Mouse (Mus musculus) layer of hippocampus, adult 2 months (tissue): ENCODE results near the gene Csrp3. TPM values are rescaled to one million over a fixed set of nuclear protein-coding genes. Genes with fewer than 3 reads are reported as not detected.

Source experiments
- DNase-seq, 2 experiments: peaks; one replicate each; pipeline ENCODE4 v3.0.0; 2022; ENCODE audit warnings: low spot score in 2 of 2
- H3K27ac ChIP-seq: fragments of 200-600 bp; 2 replicates; pipeline ENCODE4 v1.8.1; 2022
- H3K4me3 ChIP-seq: fragments of 200-600 bp; 2 replicates; pipeline ENCODE4 v1.8.1; 2022; ENCODE audit warnings: mild to moderate bottlenecking
- CTCF ChIP-seq: fragments of 200-600 bp; conservative IDR thresholded peaks from 2 replicates; pipeline ENCODE4 v1.8.1; 2022; ENCODE audit warnings: antibody characterized with exemption, mild to moderate bottlenecking, moderate library complexity
- total RNA-seq, 2 experiments: library from RNA; stranded (reverse); gene quantifications; 2 replicates each; pipeline ENCODE4 v1.2.3; 2021

Csrp3 gene
- total RNA-seq, 2 experiments from 2014 or later, result not detected

DNA sequence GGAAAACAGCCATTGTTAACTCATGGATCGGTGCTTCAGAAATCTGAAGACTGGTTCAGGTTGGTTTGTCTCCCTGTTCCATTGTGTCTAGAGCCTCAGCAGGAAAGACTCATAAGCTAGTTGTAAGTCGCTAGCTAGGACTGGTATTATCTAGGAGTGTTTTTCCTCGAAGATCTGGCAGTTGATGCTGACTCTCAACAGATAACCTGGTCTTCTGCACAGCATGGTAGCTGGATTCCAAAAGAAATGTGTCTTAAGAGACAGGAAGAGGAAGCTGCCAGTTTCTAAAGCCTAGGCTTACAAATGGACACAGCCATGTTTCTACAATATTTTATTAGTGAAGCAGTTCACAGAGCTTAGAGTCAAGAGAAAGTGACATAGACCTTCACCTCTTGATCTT, 56.4 kb downstream of the Csrp3 start:
- no peak for TF ChIP-seq CTCF
- no peak overlapping the region for H3K27ac ChIP-seq
- DNase-seq, result no peak
- no peak overlapping the region for H3K4me3 ChIP-seq

DNA sequence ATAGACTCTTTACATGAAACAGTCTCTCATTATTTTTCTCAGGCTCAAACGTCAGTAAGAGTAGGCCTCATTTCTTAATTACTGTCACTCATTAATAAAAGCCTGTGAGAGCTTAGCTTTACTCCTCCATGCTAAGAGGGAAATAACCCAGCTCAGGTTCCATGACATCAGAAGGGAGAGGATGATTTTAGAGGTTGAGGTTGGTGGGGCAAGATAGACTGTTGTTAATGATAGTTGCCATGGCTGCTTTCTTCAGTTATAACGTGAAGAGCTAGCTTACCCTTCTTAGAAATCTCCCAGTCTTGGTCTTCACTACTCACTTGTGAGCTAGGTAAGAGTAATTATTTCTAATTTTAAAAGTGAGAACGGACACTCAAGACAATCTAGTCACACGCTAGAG, 57.7 kb downstream of the Csrp3 start:
- no peak for TF ChIP-seq CTCF
- DNase-seq, result no peak
- Histone ChIP-seq H3K27ac (no peak overlapping the region), H3K4me3 (peak overlapping the region; percentile 21)

DNA sequence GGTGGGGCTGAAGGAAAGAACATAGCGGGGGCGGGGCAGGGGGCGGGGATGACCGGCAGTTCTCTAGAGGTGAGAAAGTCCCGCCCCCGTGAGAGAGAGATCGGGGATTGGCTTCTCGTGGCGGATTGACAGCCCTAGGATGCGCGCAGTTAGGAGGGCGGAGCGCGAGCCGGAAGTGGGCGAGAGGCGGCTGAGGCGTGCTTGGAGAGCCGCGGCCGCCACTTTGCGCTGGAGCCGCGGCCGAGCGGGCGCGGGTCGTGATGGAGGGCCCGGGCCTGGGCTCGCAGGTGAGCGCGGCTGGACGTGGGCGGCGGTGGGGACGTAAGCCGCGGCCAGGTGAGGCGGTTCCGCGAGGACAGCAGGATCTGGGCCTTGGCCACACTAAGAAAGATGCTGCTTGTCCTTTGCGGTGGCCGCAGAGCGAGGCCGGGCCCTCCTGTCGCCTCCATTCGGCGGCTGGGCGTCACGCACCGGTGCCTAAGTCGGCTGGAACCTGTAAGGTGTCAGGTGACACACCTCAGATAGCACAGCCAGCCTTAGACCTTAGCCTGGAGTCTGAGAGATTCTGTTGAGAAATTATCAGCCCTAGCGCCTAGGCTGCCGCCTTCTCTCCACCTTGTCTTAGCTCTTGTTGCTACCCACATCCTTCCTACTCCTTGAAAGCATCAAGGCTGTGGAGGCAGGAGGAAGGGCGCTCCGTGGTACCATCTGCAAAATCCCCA, 58.8 kb downstream of the Csrp3 start, which contains the start of gene Zdhhc13:
Zdhhc13 (plus strand) TSS at position 153 of the 722 bp plus-strand sequence.
- H3K4me3 ChIP-seq, result peak within 1 kb of the TSS; percentile 88
- TF ChIP-seq CTCF, result no peak
- peak within 1 kb of the TSS; percentile 90 for H3K27ac ChIP-seq
- DNase-seq, result peak; percentile 93 to 95

DNA sequence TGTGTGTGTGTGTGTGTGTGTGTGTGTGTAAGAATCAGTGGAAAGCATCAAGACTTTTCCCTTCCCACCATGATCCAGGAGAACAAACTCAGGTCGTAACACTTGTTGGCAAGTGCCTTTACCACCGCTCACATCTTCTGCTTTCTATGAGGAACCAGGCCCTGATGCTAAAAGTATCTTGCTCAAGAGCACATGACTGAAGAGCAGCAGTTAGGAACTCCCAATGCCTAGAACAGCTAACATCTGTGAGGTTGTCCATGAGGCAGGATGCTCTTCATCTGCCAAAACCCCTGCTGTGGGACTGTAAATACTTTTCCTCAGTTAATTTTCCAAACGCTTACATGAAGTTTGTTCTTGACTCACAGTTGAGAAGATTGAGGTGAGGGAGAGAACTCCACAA, 59.5 kb downstream of the Csrp3 start:
- no peak for DNase-seq
- H3K27ac ChIP-seq, result peak overlapping the region; percentile 55; the same call in 1 of the 2 replicates
- H3K4me3 ChIP-seq, result peak overlapping the region; percentile 88
- no peak for TF ChIP-seq CTCF

DNA sequence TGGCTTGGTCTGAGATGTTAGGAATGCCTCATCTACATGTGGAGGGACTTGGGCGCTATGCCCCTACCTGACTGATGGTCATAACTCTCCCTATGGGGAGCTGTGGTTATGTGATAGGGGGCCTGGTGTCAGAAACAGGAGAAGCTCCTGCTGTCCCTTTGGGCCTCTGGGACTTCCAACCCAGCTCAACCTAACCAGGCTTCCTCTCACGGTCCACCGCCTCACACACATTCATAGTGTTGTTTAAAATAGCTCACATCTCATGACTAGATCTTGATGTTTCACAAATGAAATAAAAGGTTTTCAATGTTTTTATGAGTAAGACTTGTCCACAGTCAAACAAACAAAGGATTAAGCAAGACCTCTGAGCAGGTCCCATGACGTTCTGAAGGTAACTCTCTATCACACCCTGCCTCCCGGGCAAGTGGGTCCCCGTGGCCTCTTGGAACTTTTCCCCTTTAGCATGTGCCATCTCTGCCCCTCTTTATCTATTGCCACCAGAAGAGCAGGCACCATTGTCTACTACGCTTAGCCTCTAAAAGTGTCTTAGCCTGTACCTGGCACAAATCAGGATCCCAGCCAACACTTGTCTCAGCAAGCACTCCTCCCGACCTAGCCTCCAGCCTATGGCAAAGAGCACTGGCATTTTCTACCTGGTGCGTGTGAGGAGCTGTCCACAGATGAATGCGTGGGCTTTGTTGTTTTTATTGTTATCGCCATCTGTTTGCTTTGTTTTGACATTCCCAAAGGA, 62.9 kb downstream of the Csrp3 start:
- TF ChIP-seq CTCF, result no peak
- H3K27ac ChIP-seq, result no peak overlapping the region
- DNase-seq, result no peak
- no peak overlapping the region for H3K4me3 ChIP-seq

DNA sequence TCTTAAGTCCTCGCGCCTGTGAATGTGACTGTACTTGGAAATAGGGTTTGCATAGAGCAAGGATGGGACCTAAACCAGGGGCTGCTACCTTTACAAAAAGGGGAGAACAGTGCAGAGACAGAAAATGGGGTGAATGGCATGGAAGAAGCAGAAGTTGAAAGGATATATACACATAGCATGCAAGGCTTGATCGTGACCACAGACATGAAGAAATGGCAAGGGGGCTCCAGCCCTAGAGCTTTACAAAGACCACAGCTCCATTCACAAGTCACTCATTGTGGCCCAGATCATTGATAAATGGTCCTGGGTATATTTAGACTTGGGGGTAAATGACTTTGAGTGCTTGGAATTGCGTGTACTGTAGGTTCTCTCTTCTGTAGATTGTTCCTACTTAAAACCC, 65.4 kb downstream of the Csrp3 start:
- DNase-seq, result no peak
- no peak for TF ChIP-seq CTCF

More for the DNA sequence above, 65.4 kb downstream of the Csrp3 start:
- Histone ChIP-seq H3K27ac (no peak overlapping the region), H3K4me3 (no peak overlapping the region)

Other genes with a start within 250 kb of the Csrp3 start
- not detected for gene Mrgprb3, start 204.2 kb downstream of the Csrp3 start, total RNA-seq
- gene Zdhhc13, start 59.0 kb downstream of the Csrp3 start, total RNA-seq, result 10 to 100 TPM; 20.3 to 23.0 TPM
- gene E2f8, start 33.6 kb upstream of the Csrp3 start, total RNA-seq, result under 1 TPM; 0.25 to 0.49 TPM
- 100 to 1,000 TPM in 1 of 2 experiments, 10 to 100 TPM in 1; 84.8 to 106 TPM for gene Nav2, start 60.7 kb upstream of the Csrp3 start, total RNA-seq